Mouse (Mus musculus) testis, adult 2 months (tissue): ENCODE measurements around the gene Tmcc3. TPM values are rescaled to one million over a fixed set of nuclear protein-coding genes. Genes with fewer than 3 reads are reported as not detected.

Experiments used
- H3K27ac ChIP-seq: fragments of 200-500 bp; 2 replicates; pipeline ENCODE4 v1.5.1; 2012; ENCODE audit warnings: low read depth, low read length; ENCODE audit not compliant: control insufficient read depth, insufficient read depth
- H3K27me3 ChIP-seq: fragments of 200-500 bp; 2 replicates; pipeline ENCODE4 v1.6.1; 2012; ENCODE audit warnings: mild to moderate bottlenecking, low read length, moderate library complexity; ENCODE audit not compliant: control insufficient read depth, insufficient read depth
- H3K36me3 ChIP-seq: fragments of 200-500 bp; 2 replicates; pipeline ENCODE4 v1.6.1; 2012; ENCODE audit warnings: mild to moderate bottlenecking, low read length; ENCODE audit not compliant: control insufficient read depth, insufficient read depth
- H3K4me1 ChIP-seq: fragments of 200-500 bp; 2 replicates; pipeline ENCODE4 v1.6.1; 2012; ENCODE audit warnings: low read length; ENCODE audit not compliant: control insufficient read depth, insufficient read depth
- H3K4me3 ChIP-seq: fragments of 200-500 bp; 2 replicates; pipeline ENCODE4 v1.5.1; 2012; ENCODE audit warnings: low read depth, mild to moderate bottlenecking, low read length, moderate library complexity, mixed read lengths; ENCODE audit not compliant: control insufficient read depth
- CTCF ChIP-seq: fragments of 200-500 bp; IDR thresholded peaks from 2 replicates; pipeline ENCODE4 v1.5.1; 2012; ENCODE audit warnings: low read depth, mild to moderate bottlenecking, inconsistent platforms, low read length, moderate library complexity; ENCODE audit not compliant: control insufficient read depth, insufficient read depth, insufficient replicate concordance
- POLR2A ChIP-seq: fragments of 200-500 bp; IDR thresholded peaks from 2 replicates; pipeline ENCODE4 v1.6.1; 2012; ENCODE audit warnings: low read depth, mild to moderate bottlenecking, inconsistent platforms, low read length, moderate library complexity; ENCODE audit not compliant: control insufficient read depth
- polyA plus RNA-seq: library from polyadenylated mRNA; depleted of rRNA; stranded (reverse); fragments of >200 nt; gene quantifications from 2 replicates; pipeline ENCODE4 v1.2.3, GENCODE M21; 2012

The Tmcc3 gene
- polyA plus RNA-seq, 1 experiment = 5.7 TPM

DNA sequence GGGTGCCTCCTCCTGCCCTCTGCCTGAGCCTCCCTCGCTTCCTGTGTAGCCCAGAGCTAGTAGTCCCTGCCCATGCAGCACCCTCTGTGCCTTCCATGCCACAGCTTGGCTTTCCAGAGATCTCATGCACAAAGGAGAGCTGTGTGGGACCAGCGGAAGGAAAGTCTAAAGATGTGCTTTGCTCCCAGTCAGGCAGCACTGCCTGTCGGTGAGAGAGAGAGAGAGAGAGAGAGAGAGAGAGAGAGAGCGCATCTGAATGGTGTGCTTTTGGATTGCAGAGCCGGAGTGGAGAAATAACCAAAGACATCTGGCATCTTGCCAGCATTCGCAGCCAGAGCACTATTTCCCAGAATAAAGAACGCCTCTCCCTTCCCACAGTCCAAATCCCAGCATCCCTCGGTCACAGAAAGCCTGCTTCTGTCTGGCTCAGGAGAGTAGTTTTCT lies 182.7 kb downstream of the Tmcc3 start:
- H3K27ac ChIP-seq = no peak overlapping the region
- TF ChIP-seq CTCF (no peak), POLR2A (no peak)
- H3K36me3 ChIP-seq = no peaks in the 10 kb centered on the region
- no peak overlapping the region for H3K4me3 ChIP-seq
- H3K27me3 ChIP-seq = no peaks in the 10 kb centered on the region
- H3K4me1 ChIP-seq = no peaks in the 10 kb centered on the region

DNA sequence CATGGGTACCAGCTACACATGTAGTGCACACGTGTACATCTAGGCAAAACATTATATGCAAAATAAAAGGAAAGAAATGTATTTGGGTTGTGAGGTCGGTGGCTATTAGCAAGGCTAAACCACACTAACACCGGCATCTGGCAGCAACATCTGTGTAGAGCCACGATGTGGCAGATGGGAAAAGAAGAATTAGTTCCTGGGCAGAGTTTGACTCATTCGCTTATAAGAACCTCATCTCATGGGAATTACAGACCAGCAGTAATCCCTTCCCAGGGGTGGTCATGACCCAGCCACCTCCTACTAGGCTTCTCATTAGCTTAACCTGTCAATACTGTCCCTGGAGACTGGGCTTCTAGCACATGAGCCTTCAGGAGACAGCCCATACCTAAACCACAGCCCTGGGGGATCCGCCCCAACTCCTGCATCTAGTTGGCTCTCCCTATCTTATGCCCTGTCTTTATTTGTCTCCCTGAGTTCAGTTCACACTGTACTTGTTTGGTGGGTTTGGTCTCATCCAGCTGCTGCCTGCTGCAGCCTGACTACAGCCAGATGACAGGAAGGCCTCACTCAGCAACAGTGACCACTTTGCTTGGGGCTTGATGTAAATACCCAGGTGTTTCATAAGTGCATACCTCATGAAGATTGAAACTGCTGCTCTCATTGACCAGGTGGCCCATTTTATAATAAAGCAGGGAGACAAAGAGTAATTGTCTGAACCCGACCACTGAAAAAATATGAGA lies 183.9 kb downstream of the Tmcc3 start:
- TF ChIP-seq CTCF (no peak), POLR2A (no peak)
- no peak overlapping the region for H3K4me3 ChIP-seq
- no peaks in the 10 kb centered on the region for H3K27me3 ChIP-seq
- H3K4me1 ChIP-seq = no peaks in the 10 kb centered on the region
- no peaks in the 10 kb centered on the region for H3K36me3 ChIP-seq
- H3K27ac ChIP-seq = no peak overlapping the region

GRCm38 (mm10) chr10:94496826-94497440 lies 185.2 kb downstream of the Tmcc3 start:
- Histone ChIP-seq H3K27me3 (no peaks in the 10 kb centered on the region), H3K4me3 (no peak overlapping the region), H3K4me1 (0 out of 2 replicates have a peak, but pooled peaks cover 2% of the 10 kb centered on the region), H3K36me3 (no peaks in the 10 kb centered on the region), H3K27ac (no peak overlapping the region)
- no peak for TF ChIP-seq CTCF
- no peak for TF ChIP-seq POLR2A

DNA sequence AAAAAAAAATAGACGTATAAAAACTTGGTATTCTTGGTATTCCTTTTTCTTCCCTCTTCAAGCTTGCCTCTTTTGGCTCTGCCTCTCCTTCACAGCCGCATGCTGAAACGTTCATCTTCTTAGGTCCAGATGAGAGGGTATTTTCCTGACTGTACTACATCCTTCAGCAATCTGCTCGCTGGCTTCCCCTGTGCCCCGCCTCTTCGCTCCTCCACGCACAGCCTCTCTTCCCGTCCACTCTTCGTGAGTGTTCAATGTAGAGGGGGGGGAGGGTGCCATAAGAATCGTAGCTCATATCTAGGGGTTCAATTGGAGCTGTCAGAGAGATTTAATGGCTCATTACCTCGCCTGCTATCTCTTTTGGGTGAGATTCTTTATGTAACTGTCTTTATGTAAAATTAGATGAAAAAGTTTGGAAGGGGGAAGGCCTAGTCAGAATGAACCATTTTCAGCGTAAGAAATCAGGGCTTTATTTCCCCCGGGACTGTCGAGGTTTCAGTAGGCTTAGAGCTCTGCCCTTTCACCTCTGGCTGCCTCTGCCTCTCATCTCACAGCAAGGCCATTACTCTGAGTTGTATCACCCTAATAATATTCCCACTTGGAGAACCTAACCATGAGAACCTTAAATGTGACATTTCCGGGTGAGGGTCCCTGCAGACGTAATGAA lies 188.6 kb downstream of the Tmcc3 start:
- Histone ChIP-seq H3K36me3 (no peaks in the 10 kb centered on the region), H3K27ac (no peak overlapping the region), H3K4me3 (no peak overlapping the region), H3K27me3 (no peaks in the 10 kb centered on the region), H3K4me1 (0 out of 2 replicates have a peak, but pooled peaks cover 2% of the 10 kb centered on the region)
- TF ChIP-seq POLR2A = no peak
- TF ChIP-seq CTCF = no peak

DNA sequence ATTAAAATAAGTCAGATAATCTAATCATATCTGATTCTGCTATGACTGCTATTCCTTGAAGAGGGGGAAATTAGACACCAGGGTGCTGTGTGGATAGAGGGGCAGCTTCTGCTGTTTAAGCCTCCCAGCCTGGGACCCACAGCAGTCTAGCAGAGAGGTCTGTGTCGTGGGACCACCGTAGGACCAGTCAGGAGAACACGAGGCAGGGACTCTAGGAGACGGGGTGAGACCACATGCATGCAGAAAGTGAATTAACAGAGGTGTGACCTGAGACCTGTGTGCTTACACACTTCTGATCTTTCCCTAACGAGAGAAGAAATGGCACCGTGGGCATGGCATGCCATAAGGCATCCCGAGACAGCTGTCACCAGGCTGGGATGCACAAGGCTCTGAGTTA lies 189.1 kb downstream of the Tmcc3 start:
- Histone ChIP-seq H3K4me1 (0 out of 2 replicates have a peak, but pooled peaks cover 2% of the 10 kb centered on the region), H3K27me3 (no peaks in the 10 kb centered on the region), H3K36me3 (no peaks in the 10 kb centered on the region), H3K4me3 (no peak overlapping the region), H3K27ac (no peak overlapping the region)
- no peak for TF ChIP-seq POLR2A
- no peak for TF ChIP-seq CTCF

GRCm38 (mm10) chr10:94501796-94502195 lies 190.0 kb downstream of the Tmcc3 start:
- no peaks in the 10 kb centered on the region for H3K36me3 ChIP-seq
- H3K27ac ChIP-seq = no peak overlapping the region
- H3K4me3 ChIP-seq = no peak overlapping the region
- TF ChIP-seq CTCF = no peak
- H3K4me1 ChIP-seq = 0 out of 2 replicates have a peak, but pooled peaks cover 2% of the 10 kb centered on the region
- H3K27me3 ChIP-seq = no peaks in the 10 kb centered on the region

GRCm38 (mm10) chr10:94505248-94505772 lies 193.6 kb downstream of the Tmcc3 start:
- no peak for TF ChIP-seq POLR2A
- TF ChIP-seq CTCF = no peak
- no peak overlapping the region for H3K27ac ChIP-seq
- H3K4me1 ChIP-seq = 0 out of 2 replicates have a peak, but pooled peaks cover 2% of the 10 kb centered on the region
- no peaks in the 10 kb centered on the region for H3K36me3 ChIP-seq
- H3K4me3 ChIP-seq = no peak overlapping the region; the same call in 1 of the 2 replicates
- H3K27me3 ChIP-seq = no peaks in the 10 kb centered on the region
